Mouse (Mus musculus): ENCODE measurements at regions not wholly inside any gene's neighbourhood (a gene's known extent, or its start where the extent isn't known, plus 50 kb on each side); places are given as distances from the start of the nearest gene placed in this dataset.

DNA sequence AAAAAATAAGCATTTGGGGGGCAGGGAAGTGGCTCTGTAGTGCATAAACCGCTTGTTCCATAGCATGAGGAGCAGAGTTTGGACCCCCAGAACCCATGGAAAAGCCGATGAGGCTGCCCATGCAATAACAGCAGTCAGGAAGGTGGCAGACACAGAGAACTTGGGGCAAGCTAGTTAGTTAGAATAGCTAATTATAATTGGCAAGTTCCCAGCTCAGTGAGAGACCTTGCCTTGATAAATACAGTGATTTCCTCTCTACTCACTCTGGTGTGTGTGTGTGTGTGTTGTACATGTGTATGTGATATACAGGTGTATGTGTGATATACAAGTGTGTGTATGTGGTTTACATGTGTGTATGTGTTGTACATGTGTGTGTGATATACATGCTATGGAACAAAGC lies 226.4 kb downstream of the 3110018I06Rik start:
- TF ChIP-seq CEBPB (IDR thresholded peaks at IDR 0.05; ENCODE audit: low read depth) = no peak
- TF ChIP-seq CTCF (IDR thresholded peaks at IDR 0.05; ENCODE audit: control insufficient read depth, insufficient read depth, insufficient read length) = no peak
- no peak for TF ChIP-seq USF1 (IDR thresholded peaks at IDR 0.05; ENCODE audit: low read depth)
- TF ChIP-seq MAX (IDR thresholded peaks at IDR 0.05) = no peak
- TF ChIP-seq FOSL1 (IDR thresholded peaks at IDR 0.05; ENCODE audit: insufficient read depth, low read length, poor library complexity, severe bottlenecking) = no peak
- TF ChIP-seq MYOG (IDR thresholded peaks at IDR 0.05; ENCODE audit: control insufficient read depth, extremely low read depth, insufficient read length) = no peak
- no peak for TF ChIP-seq MYOD1 (IDR thresholded peaks at IDR 0.05; ENCODE audit: control insufficient read depth, insufficient read length, low read depth)
- no peak overlapping the region for H3ac ChIP-seq (ENCODE audit: control insufficient read depth, insufficient read length, low read depth)
- no peak overlapping the region for H3K4me3 ChIP-seq (ENCODE audit: insufficient read depth, poor library complexity, severe bottlenecking)
- H3K36me3 ChIP-seq (ENCODE audit: control insufficient read depth, insufficient read depth) = no peaks in the 10 kb centered on the region
- H3K79me3 ChIP-seq (ENCODE audit: low read depth) = no peaks in the 10 kb centered on the region
- H3K79me2 ChIP-seq (ENCODE audit: control insufficient read depth, insufficient read depth) = no peaks in the 10 kb centered on the region
- H3K27me3 ChIP-seq (ENCODE audit: control insufficient read depth, insufficient read depth, insufficient read length) = no peaks in the 10 kb centered on the region

DNA sequence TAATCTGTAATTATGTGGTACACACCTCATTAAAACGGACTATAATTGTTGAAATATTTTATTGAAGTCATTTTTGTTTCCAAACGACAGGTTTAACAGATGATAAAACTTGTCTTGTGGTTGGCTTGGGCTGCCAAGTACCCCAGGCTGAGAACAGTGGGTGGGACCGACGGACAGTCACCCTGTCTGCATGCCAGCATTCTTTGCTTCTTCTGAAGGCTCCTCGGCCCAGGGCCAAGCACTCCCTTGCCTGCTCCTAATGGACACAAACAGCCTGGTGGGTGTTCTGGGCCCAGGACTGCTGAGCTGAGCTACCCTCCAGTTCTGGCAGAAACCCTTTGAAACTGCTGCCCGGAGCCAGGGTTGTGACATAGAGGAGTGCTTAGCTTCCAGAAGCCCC lies 227.4 kb downstream of the 3110018I06Rik start:
- H3ac ChIP-seq (ENCODE audit: control insufficient read depth, insufficient read length, low read depth) = no peak overlapping the region
- H3K36me3 ChIP-seq (ENCODE audit: control insufficient read depth, insufficient read depth) = no peaks in the 10 kb centered on the region
- no peaks in the 10 kb centered on the region for H3K79me3 ChIP-seq (ENCODE audit: low read depth)
- H3K27me3 ChIP-seq (ENCODE audit: control insufficient read depth, insufficient read depth, insufficient read length) = no peaks in the 10 kb centered on the region
- H3K79me2 ChIP-seq (ENCODE audit: control insufficient read depth, insufficient read depth) = no peaks in the 10 kb centered on the region
- no peak overlapping the region for H3K4me3 ChIP-seq (ENCODE audit: insufficient read depth, poor library complexity, severe bottlenecking)
- no peak for TF ChIP-seq USF1 (IDR thresholded peaks at IDR 0.05; ENCODE audit: low read depth)
- no peak for TF ChIP-seq MYOG (IDR thresholded peaks at IDR 0.05; ENCODE audit: control insufficient read depth, extremely low read depth, insufficient read length)
- no peak for TF ChIP-seq MYOD1 (IDR thresholded peaks at IDR 0.05; ENCODE audit: control insufficient read depth, insufficient read length, low read depth)
- TF ChIP-seq CTCF (IDR thresholded peaks at IDR 0.05; ENCODE audit: control insufficient read depth, insufficient read depth, insufficient read length) = no peak
- TF ChIP-seq CEBPB (IDR thresholded peaks at IDR 0.05; ENCODE audit: low read depth) = no peak

DNA sequence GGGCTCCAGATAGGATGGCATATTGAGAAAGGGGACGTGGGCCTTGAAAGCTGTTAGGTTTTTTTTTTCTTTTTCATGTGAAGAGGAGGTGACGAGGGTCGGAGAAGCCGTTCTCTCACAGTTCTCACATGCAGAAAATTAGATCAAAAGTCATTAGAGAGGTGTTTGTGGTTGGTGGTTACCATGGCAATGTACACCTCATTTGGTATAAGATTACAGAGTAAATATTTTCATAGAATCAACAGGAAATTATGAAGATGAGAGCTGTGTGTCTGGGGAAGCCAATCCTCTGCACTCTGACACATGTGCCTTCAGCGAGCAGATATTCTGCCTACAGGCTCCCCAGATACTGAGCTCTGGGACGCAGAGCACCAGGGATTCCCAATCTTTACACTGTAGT lies 232.5 kb downstream of the 3110018I06Rik start:
- no peak overlapping the region for H3K4me3 ChIP-seq (ENCODE audit: insufficient read depth, poor library complexity, severe bottlenecking)
- H3K36me3 ChIP-seq (ENCODE audit: control insufficient read depth, insufficient read depth) = no peaks in the 10 kb centered on the region
- no peak overlapping the region for H3ac ChIP-seq (ENCODE audit: control insufficient read depth, insufficient read length, low read depth)
- no peaks in the 10 kb centered on the region for H3K79me2 ChIP-seq (ENCODE audit: control insufficient read depth, insufficient read depth)
- H3K79me3 ChIP-seq (ENCODE audit: low read depth) = no peaks in the 10 kb centered on the region
- no peak for TF ChIP-seq MYOD1 (IDR thresholded peaks at IDR 0.05; ENCODE audit: control insufficient read depth, insufficient read length, low read depth)
- no peak for TF ChIP-seq FOSL1 (IDR thresholded peaks at IDR 0.05; ENCODE audit: insufficient read depth, low read length, poor library complexity, severe bottlenecking)
- H3K27me3 ChIP-seq (ENCODE audit: control insufficient read depth, insufficient read depth, insufficient read length) = peaks cover 8% of the 10 kb centered on the region

DNA sequence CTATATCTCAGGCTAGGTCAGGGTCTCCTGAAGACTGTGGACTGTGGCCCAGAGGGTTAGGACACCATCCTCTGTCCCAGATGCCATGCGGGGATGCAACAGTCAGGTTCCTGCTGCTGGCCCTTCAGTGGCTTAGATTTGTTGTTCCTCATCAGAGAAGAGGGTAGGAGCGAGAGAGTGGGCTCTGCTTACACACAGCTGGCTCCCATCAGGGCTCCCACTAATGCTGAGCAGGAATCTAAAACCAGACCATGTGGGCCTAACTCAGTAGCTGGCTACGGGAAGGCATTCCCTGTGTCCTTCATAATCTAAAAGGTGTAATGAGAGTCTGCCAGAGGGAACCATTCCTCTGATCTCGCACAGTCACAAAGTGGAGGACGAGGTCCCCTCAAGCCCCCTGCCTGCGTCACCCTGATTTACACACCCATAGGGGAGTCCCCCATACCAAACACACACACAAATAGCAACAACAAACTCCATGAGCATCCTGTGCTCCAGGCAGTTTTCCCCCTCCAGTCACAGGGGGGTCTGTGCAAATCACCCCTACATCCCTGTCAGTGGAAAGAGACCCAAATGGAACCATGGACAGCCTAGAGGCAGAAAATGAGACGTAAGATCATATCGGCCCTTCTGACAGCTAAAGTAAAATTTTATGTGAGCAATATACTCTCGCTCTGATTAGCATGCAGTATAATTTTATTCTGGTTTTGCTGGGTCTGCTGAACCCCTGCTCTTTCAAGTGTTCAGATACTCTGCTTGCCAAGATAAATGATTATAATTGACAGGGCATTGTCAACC lies 234.8 kb downstream of the 3110018I06Rik start:
- Histone ChIP-seq H3ac (ENCODE audit: control insufficient read depth, insufficient read length, low read depth) (no peak overlapping the region), H3K36me3 (ENCODE audit: control insufficient read depth, insufficient read depth) (no peaks in the 10 kb centered on the region), H3K79me3 (ENCODE audit: low read depth) (no peaks in the 10 kb centered on the region), H3K79me2 (ENCODE audit: control insufficient read depth, insufficient read depth) (no peaks in the 10 kb centered on the region), H3K27me3 (ENCODE audit: control insufficient read depth, insufficient read depth, insufficient read length) (peaks cover 8% of the 10 kb centered on the region), H3K4me3 (ENCODE audit: insufficient read depth, poor library complexity, severe bottlenecking) (no peak overlapping the region)
- TF ChIP-seq MAX (IDR thresholded peaks at IDR 0.05) = no peak
- TF ChIP-seq CEBPB (IDR thresholded peaks at IDR 0.05; ENCODE audit: low read depth) = no peak
- TF ChIP-seq CTCF (IDR thresholded peaks at IDR 0.05; ENCODE audit: control insufficient read depth, insufficient read depth, insufficient read length) = no peak
- no peak for TF ChIP-seq FOSL1 (IDR thresholded peaks at IDR 0.05; ENCODE audit: insufficient read depth, low read length, poor library complexity, severe bottlenecking)
- no peak for TF ChIP-seq MYOD1 (IDR thresholded peaks at IDR 0.05; ENCODE audit: control insufficient read depth, insufficient read length, low read depth)
- TF ChIP-seq MYOG (IDR thresholded peaks at IDR 0.05; ENCODE audit: control insufficient read depth, extremely low read depth, insufficient read length) = no peak
- no peak for TF ChIP-seq USF1 (IDR thresholded peaks at IDR 0.05; ENCODE audit: low read depth)

DNA sequence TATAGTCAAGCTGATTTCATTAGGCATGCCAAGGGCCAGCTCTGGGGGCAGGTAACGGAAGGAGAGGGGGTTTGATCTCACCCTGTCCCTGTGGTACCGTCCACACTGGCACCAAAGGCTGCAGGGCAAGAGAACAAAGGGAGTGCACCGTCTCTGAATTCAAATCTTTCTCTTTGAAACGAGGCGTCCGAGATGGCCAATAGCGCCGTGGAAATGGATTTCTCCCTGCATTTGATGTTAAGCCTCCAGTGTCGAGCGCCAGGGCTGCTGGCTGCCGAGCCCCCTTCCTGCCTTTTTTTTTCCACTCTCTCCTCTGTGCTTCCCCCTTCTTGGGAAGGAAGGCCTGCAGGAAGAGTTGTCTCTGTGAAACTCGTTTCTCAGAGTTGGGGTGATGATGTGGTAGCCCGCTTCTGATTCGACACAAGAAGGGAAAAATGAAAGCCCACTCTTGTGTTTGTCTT lies 235.5 kb downstream of the 3110018I06Rik start:
- no peak overlapping the region for H3K4me3 ChIP-seq (ENCODE audit: insufficient read depth, poor library complexity, severe bottlenecking)
- H3ac ChIP-seq (ENCODE audit: control insufficient read depth, insufficient read length, low read depth) = no peak overlapping the region
- H3K79me2 ChIP-seq (ENCODE audit: control insufficient read depth, insufficient read depth) = no peaks in the 10 kb centered on the region
- no peaks in the 10 kb centered on the region for H3K79me3 ChIP-seq (ENCODE audit: low read depth)
- H3K36me3 ChIP-seq (ENCODE audit: control insufficient read depth, insufficient read depth) = no peaks in the 10 kb centered on the region
- no peak for TF ChIP-seq CTCF (IDR thresholded peaks at IDR 0.05; ENCODE audit: control insufficient read depth, insufficient read depth, insufficient read length)
- no peak for TF ChIP-seq MYOD1 (IDR thresholded peaks at IDR 0.05; ENCODE audit: control insufficient read depth, insufficient read length, low read depth)
- no peak for TF ChIP-seq USF1 (IDR thresholded peaks at IDR 0.05; ENCODE audit: low read depth)
- TF ChIP-seq CEBPB (IDR thresholded peaks at IDR 0.05; ENCODE audit: low read depth) = no peak
- H3K27me3 ChIP-seq (ENCODE audit: control insufficient read depth, insufficient read depth, insufficient read length) = peaks cover 8% of the 10 kb centered on the region

DNA sequence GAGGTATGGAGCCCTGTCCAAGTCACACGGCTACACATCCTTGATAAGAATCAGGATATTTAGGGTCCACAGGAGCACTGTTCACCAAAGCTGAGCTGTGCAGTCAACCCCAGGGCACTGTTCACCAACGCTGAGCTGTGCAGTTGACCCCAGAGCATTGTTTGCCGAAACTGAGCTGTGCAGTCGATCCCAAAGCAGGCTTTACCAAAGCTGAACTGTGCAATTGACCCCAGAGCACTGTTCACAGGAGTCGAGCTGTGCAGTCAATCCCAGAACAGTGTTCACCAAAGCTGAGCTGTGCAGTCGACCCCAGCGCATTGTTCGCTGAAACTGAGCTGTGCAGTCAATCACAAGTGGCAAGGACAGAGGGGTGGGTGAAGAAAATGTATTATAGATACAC lies 236.0 kb downstream of the 3110018I06Rik start:
- Histone ChIP-seq H3K4me3 (ENCODE audit: insufficient read depth, poor library complexity, severe bottlenecking) (no peak overlapping the region), H3ac (ENCODE audit: control insufficient read depth, insufficient read length, low read depth) (no peak overlapping the region)
- TF ChIP-seq CEBPB (IDR thresholded peaks at IDR 0.05; ENCODE audit: low read depth) (no peak), USF1 (IDR thresholded peaks at IDR 0.05; ENCODE audit: low read depth) (no peak), MYOD1 (IDR thresholded peaks at IDR 0.05; ENCODE audit: control insufficient read depth, insufficient read length, low read depth) (no peak), MAX (IDR thresholded peaks at IDR 0.05) (no peak), MYOG (IDR thresholded peaks at IDR 0.05; ENCODE audit: control insufficient read depth, extremely low read depth, insufficient read length) (no peak), FOSL1 (IDR thresholded peaks at IDR 0.05; ENCODE audit: insufficient read depth, low read length, poor library complexity, severe bottlenecking) (no peak), CTCF (IDR thresholded peaks at IDR 0.05; ENCODE audit: control insufficient read depth, insufficient read depth, insufficient read length) (no peak)

More for the DNA sequence above, 236.0 kb downstream of the 3110018I06Rik start:
- Histone ChIP-seq H3K36me3 (ENCODE audit: control insufficient read depth, insufficient read depth) (no peaks in the 10 kb centered on the region), H3K79me2 (ENCODE audit: control insufficient read depth, insufficient read depth) (no peaks in the 10 kb centered on the region), H3K27me3 (ENCODE audit: control insufficient read depth, insufficient read depth, insufficient read length) (peaks cover 8% of the 10 kb centered on the region), H3K79me3 (ENCODE audit: low read depth) (no peaks in the 10 kb centered on the region)
